ENCODE assay signal across 12 mouse cellular contexts in genomic region chr10:105542081-105542480, GRCm38 (mm10).
"Had no signal": no experiment of that assay in that cellular context is flagged by ENCODE, and none has a peak within 500 bp of the region (broad histone marks: within the 10 kb centered on the region; RNA-seq: fewer than 3 reads in every experiment).

No protein-coding gene starts in this region.

- DNase-seq: left cerebral cortex, postnatal 4 days; liver; liver, embryonic 13.5 days; liver, postnatal 0 days; lung, adult 18-20 months; lung, adult 2 months; lung, embryonic 14.5 days; lung, postnatal 10 days; lung, postnatal 14 days; lung, postnatal 36 days; lung, postnatal 4 days; midbrain, embryonic 14.5 days had no signal
